Mouse (Mus musculus): ENCODE data around the gene Sulf2. TPM values are rescaled to one million over a fixed set of nuclear protein-coding genes. Genes with fewer than 3 reads are reported as not detected.
A peak's percentile ranks its signal among the peaks of the same experiment; 100 is the strongest.

The Sulf2 gene
- polyA plus RNA-seq, 1 experiment from 2014 or later = 25.3 TPM

DNA sequence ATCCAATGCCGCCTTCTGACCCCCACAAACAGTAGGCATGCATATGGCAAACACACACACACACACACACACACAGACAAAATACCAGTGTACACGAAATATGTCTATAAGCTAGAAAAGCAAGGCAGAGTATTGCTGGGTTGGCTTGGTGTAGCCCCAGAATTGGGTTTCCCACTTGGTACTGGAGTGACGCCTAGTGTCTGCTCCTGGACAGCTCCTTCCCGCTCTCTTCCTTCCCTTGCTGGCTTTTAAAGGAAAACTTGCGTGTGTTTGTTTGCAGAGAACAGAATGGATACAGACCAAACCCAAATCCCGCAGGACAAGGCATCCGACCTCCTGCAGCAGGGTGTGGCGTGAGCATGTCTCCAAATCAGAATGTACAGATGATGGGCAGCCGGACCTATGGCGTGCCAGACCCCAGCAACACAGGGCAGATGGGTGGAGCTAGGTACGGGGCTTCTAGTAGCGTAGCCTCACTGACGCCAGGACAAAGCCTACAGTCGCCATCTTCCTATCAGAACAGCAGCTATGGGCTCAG lies 101.4 kb downstream of the Sulf2 start:
- no peak for ATAC-seq
- no peaks in the 10 kb centered on the region for H3K4me1 ChIP-seq
- H3K36me3 ChIP-seq (ENCODE audit: poor library complexity, severe bottlenecking) = peaks cover 79% of the 10 kb centered on the region
- no peak overlapping the region for H3K4me3 ChIP-seq
- H3K9ac ChIP-seq = no peak overlapping the region
- H3K27ac ChIP-seq = no peak overlapping the region
- no peaks in the 10 kb centered on the region for H3K9me3 ChIP-seq (replicated peaks)
- no peaks in the 10 kb centered on the region for H3K27me3 ChIP-seq
- H3K4me2 ChIP-seq = no peak overlapping the region
- 95% methylated on average over 14 of the region's 14 CpGs for WGBS

DNA sequence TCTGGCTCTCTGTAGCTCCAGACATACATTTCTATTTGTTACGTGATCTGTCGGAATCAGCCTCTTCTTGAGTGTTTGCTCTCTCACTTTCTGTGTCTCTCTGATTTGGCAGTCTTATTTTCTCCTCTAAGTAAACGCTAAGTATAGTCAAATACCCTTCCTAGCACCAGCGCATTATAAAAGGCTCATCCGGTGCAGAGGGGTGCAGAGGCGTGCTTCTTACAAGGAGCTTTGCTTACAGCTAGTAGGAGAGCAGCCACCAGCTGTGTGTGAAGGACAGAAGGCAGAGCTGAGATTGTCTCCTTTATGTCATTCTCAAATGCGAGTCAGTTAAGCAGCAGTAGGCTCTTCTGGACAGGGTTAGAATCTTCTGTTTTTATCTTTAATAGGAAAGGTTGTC lies 103.5 kb downstream of the Sulf2 start:
- H3K9me3 ChIP-seq (replicated peaks) = no peaks in the 10 kb centered on the region
- no peak overlapping the region for H3K4me2 ChIP-seq
- no peak overlapping the region for H3K9ac ChIP-seq
- H3K4me1 ChIP-seq = no peaks in the 10 kb centered on the region
- H3K4me3 ChIP-seq = no peak overlapping the region
- no peak for ATAC-seq
- peaks cover 88% of the 10 kb centered on the region for H3K36me3 ChIP-seq (ENCODE audit: poor library complexity, severe bottlenecking)
- 90% methylated on average over 7 of the region's 7 CpGs for WGBS
- H3K27ac ChIP-seq = no peak overlapping the region
- no peaks in the 10 kb centered on the region for H3K27me3 ChIP-seq

DNA sequence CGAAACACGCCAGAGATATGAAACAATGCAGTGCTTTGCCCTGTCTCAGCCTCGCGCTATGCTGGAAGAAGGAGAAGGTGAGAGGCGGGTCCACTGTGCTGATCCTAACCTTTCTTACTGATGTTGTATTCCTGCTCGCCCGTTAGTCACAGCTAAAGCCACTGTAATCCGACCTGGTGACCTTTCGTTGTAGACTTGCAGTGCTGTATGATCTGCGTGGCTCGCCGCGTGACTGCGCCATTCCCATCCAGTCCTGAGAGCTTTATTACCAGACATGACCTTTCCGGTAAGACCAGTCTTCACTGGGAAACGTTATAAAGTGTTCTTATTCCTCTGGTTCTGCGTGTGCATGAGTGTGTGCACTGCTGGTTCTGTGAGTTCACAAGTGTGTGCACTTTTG lies 104.0 kb downstream of the Sulf2 start:
- ATAC-seq = no peak
- Histone ChIP-seq H3K9me3 (replicated peaks) (no peaks in the 10 kb centered on the region), H3K4me3 (no peak overlapping the region), H3K4me2 (no peak overlapping the region), H3K36me3 (ENCODE audit: poor library complexity, severe bottlenecking) (peaks cover 83% of the 10 kb centered on the region), H3K27ac (no peak overlapping the region), H3K9ac (no peak overlapping the region), H3K27me3 (no peaks in the 10 kb centered on the region), H3K4me1 (no peaks in the 10 kb centered on the region)
- WGBS = 87% methylated on average over 17 of the region's 17 CpGs

DNA sequence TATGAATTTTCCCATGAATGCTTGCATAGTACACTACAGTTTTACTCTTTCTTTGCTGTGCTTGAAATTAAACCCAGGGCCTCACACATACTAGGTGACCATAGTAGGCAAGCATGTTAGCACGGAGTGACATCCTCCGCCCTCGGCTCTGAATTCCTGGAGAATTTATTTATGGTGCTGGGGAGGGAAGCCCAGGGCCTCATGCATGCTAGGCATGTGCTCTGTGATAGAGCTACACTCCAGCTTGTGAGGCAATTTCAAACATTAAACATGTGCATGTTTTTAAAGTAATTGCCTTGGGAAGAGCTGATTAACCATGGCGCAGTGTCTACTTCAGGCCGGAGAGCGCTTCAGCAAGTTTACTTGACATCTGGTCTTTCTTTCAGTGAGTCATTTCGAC lies 106.6 kb downstream of the Sulf2 start:
- H3K9ac ChIP-seq = no peak overlapping the region
- H3K4me2 ChIP-seq = no peak overlapping the region
- no peaks in the 10 kb centered on the region for H3K9me3 ChIP-seq (replicated peaks)
- no peak overlapping the region for H3K27ac ChIP-seq
- ATAC-seq = no peak
- WGBS = 92% methylated on average over 7 of the region's 7 CpGs
- peaks cover 62% of the 10 kb centered on the region for H3K36me3 ChIP-seq (ENCODE audit: poor library complexity, severe bottlenecking)
- H3K4me3 ChIP-seq = no peak overlapping the region
- peaks cover 6% of the 10 kb centered on the region for H3K4me1 ChIP-seq
- no peaks in the 10 kb centered on the region for H3K27me3 ChIP-seq

DNA sequence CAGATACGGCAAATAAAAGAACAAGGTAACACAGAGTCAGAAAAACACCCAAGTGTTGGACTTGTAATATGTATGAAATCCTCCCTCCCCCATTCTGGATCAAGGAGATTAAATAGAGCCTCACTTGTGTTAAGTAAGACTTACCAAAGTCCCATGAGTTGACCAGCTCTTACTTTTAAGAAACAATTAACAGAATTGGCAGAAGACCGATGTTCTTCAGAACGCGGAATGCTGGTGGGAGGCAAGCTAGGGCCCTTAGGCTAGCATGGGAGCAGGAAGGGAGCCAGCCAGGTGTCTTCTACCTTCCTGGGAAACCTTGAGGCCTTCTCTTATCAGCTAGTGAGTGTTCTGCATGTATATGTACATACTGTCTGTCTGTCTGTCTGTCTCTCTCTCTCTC lies 107.5 kb downstream of the Sulf2 start:
- H3K27ac ChIP-seq = no peak overlapping the region
- no peak for ATAC-seq
- H3K9me3 ChIP-seq (replicated peaks) = no peaks in the 10 kb centered on the region
- WGBS = 96% methylated on average over 4 of the region's 4 CpGs
- no peak overlapping the region for H3K4me3 ChIP-seq
- peaks cover 6% of the 10 kb centered on the region for H3K4me1 ChIP-seq
- no peaks in the 10 kb centered on the region for H3K27me3 ChIP-seq
- no peak overlapping the region for H3K4me2 ChIP-seq
- no peak overlapping the region for H3K9ac ChIP-seq
- peaks cover 54% of the 10 kb centered on the region for H3K36me3 ChIP-seq (ENCODE audit: poor library complexity, severe bottlenecking)

DNA sequence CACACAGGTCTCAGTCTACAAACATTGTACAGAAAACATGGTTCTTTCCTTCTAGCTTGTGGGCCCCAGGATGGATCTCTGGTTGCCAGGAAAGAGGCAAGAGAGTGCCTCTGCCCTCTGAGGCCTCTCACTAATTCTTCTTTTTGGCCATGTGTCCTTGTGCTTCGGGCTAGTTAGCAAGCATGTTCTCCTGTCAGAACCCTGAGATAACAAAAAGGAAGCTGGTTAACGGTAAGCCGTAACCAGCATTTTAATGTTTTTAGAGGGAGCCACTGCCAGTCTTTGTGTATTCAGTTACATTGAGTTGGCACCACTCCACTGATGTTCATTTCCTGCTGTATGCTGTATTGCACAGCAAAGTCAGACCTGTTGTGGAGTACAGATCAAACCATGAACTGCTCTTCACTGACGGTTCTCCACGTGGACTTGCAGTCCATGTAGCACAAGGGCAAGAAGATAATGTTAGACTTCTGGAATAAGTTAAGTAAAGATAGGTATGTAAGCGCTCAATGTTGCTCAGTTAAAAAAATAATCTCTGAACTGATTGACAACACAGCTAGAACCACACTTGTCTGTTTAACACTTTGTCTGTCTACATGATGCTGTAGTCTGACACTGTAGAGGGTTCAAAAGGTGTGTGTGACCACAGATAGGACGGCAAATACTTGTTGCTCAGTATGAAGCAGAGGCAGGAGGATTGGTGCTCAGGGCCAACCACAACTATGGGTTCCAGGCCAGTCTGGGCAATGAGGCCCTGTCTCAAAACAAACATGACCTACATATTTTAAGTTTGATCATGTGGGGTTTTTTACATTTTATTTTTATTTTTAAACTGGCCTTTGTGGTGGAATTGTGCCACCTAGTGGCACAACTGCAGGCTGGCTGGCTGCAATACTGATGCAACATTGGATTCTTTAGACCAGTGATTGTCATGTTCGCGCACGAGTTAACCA lies 109.6 kb downstream of the Sulf2 start:
- Histone ChIP-seq H3K9ac (no peak overlapping the region), H3K27ac (no peak overlapping the region), H3K36me3 (ENCODE audit: poor library complexity, severe bottlenecking) (peaks cover 34% of the 10 kb centered on the region), H3K4me2 (no peak overlapping the region), H3K4me1 (peaks cover 6% of the 10 kb centered on the region), H3K9me3 (replicated peaks) (no peaks in the 10 kb centered on the region), H3K27me3 (no peaks in the 10 kb centered on the region), H3K4me3 (no peak overlapping the region)
- no peak for ATAC-seq
- 67% methylated on average over 10 of the region's 10 CpGs for WGBS

DNA sequence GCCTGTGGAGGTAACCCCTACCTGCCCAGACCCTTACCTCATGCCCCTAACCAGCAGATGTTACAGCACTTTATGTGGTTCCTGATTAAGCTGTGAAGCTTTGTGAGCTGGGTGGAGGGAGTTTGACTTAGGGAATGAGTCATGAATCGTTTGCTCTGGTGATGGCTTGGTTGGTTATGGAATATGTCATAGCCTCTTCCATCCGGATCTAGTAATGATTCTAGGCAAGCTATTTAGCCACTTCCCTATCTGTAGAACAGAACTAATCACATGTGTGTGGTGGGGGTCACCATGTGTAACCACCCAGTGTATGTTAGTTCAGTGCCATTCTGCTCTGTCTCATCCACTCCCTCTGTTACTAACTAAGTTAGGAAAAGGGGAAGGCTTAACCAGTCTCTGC lies 110.5 kb downstream of the Sulf2 start:
- no peak overlapping the region for H3K4me3 ChIP-seq
- no peak overlapping the region for H3K4me2 ChIP-seq
- H3K27ac ChIP-seq = no peak overlapping the region
- no peaks in the 10 kb centered on the region for H3K9me3 ChIP-seq (replicated peaks)
- 84% methylated on average over 2 of the region's 2 CpGs for WGBS
- peaks cover 27% of the 10 kb centered on the region for H3K36me3 ChIP-seq (ENCODE audit: poor library complexity, severe bottlenecking)
- no peak for ATAC-seq
- H3K4me1 ChIP-seq = peaks cover 6% of the 10 kb centered on the region
- no peak overlapping the region for H3K9ac ChIP-seq
- H3K27me3 ChIP-seq = no peaks in the 10 kb centered on the region

DNA sequence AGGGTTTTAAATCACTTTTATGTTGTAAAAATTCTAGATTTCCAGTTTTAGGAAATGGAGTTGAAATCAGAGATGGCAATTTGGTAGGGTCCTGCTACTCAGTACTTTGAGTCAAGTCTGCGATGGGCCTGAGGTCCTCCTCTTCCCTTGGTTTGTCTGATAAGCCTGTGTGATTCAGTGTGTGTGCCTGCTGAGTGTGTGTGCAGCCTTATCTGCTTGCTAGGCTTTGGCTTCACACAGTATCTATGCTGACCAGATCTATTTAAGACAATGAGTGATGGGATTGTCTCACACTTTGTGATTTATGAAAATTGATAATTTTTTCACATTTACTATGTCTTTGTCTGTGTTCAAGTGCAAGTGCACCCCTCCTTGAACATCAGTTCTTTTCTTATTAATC lies 112.9 kb downstream of the Sulf2 start:
- peaks cover 6% of the 10 kb centered on the region for H3K4me1 ChIP-seq
- no peak overlapping the region for H3K4me3 ChIP-seq
- H3K27ac ChIP-seq = no peak overlapping the region
- ATAC-seq = no peak
- no peak overlapping the region for H3K9ac ChIP-seq
- H3K9me3 ChIP-seq (replicated peaks) = no peaks in the 10 kb centered on the region
- peaks cover 4% of the 10 kb centered on the region; the same call in 1 of the 2 replicates for H3K36me3 ChIP-seq (ENCODE audit: poor library complexity, severe bottlenecking)
- H3K27me3 ChIP-seq = no peaks in the 10 kb centered on the region
- WGBS = 91% methylated on average over 1 of the region's 1 CpGs
- no peak overlapping the region for H3K4me2 ChIP-seq

DNA sequence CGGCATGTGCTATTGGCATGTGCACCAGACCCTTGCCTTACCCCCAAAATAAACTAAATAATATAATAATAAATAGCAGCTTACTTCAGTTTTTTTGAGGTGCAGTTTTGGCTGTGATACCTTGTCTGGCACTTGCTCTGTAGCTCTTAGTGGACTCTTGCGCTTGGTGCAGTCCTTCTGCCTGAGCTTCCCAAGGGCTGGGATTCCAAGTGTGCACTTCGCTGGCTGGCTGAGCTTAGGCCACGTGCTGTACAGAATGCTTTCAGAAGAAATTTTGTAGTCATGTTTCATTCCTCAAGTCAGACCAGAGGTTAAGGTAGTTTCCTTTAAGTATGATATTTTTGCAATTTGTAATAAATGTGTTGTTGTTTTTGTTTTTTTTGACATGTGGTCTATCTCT lies 115.8 kb downstream of the Sulf2 start:
- Histone ChIP-seq H3K4me1 (no peaks in the 10 kb centered on the region), H3K9ac (no peak overlapping the region), H3K27ac (no peak overlapping the region), H3K27me3 (no peaks in the 10 kb centered on the region), H3K36me3 (ENCODE audit: poor library complexity, severe bottlenecking) (no peaks in the 10 kb centered on the region), H3K4me3 (no peak overlapping the region), H3K9me3 (replicated peaks) (no peaks in the 10 kb centered on the region), H3K4me2 (no peak overlapping the region)
- 86% methylated on average over 4 of the region's 4 CpGs for WGBS
- ATAC-seq = no peak

DNA sequence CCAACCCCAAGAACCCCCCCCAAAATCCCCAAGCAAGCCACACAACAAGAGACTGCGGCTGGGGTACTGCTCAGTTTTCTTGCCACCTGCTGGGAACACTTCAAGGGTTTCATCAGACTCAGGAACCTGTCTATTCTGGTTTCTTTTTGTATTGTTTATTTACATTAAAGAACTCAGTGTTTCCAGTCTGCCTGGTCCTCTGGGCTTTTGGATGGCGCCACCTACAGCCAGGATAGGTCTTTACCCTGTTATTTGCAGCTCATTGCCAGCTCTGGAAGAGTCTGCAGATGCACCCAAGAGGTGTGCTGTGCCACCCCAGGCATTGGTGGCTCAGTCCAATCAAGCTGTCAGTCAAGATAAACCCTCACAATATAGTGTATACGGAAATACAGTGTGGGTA lies 119.7 kb downstream of the Sulf2 start:
- no peaks in the 10 kb centered on the region for H3K9me3 ChIP-seq (replicated peaks)
- no peak overlapping the region for H3K9ac ChIP-seq
- no peaks in the 10 kb centered on the region for H3K27me3 ChIP-seq
- H3K4me2 ChIP-seq = no peak overlapping the region
- no peak overlapping the region for H3K4me3 ChIP-seq
- H3K27ac ChIP-seq = no peak overlapping the region
- no peak for ATAC-seq
- peaks cover 13% of the 10 kb centered on the region for H3K4me1 ChIP-seq
- no peaks in the 10 kb centered on the region for H3K36me3 ChIP-seq (ENCODE audit: poor library complexity, severe bottlenecking)
- WGBS = 57% methylated on average over 3 of the region's 3 CpGs

DNA sequence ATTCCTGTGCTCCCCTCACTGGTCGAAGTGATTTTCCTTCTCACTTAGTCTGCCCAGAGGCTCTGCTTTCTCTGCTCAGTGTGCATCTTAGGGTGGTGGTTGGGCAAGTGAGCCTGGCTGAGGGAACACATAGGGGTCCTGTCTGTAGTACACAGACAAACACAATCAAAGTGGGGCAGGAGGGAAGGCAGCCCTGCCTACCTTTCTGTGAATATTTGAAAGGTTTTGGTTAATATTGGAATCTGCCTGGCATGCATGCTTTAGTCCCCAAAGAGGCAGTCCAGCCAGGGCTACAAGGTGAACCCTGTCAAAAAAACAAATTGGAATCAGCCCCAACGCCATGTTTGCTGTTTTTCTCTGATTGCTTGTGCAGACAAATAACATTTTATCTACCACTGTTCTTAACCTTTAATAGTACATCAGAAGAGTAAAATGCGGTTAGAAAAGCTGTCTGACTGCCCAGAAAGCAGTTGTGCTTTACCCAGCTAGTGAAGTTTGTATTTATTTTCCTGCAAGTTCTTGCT lies 120.4 kb downstream of the Sulf2 start:
- no peaks in the 10 kb centered on the region for H3K36me3 ChIP-seq (ENCODE audit: poor library complexity, severe bottlenecking)
- 73% methylated on average over 3 of the region's 3 CpGs for WGBS
- H3K4me3 ChIP-seq = no peak overlapping the region
- H3K4me1 ChIP-seq = peaks cover 20% of the 10 kb centered on the region
- no peak for ATAC-seq
- H3K27me3 ChIP-seq = no peaks in the 10 kb centered on the region
- 0 out of 2 replicates have a peak overlapping the region, but pooled peaks have one; percentile 7 for H3K27ac ChIP-seq
- H3K4me2 ChIP-seq = no peak overlapping the region
- no peak overlapping the region for H3K9ac ChIP-seq
- no peaks in the 10 kb centered on the region for H3K9me3 ChIP-seq (replicated peaks)

DNA sequence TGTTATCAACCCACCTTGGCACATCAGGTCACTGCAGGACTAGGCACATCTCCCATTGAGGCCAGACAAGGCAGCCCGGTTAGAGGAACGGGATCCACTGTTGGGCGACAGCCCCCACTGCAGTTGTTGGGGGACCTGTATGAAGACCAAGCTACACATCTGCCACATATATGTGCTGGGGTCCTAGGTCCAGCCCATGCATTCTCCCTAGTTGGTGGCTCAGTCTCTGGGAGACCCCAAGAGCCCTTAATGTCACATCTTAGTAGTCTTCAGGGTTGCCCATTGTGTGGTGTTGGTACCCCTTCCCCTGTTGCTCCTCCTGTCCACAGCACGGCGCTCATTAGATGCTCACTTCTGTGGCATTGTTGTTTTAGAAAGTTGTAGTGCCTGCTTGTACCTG lies 122.8 kb downstream of the Sulf2 start:
- no peak overlapping the region for H3K9ac ChIP-seq
- H3K9me3 ChIP-seq (replicated peaks) = no peaks in the 10 kb centered on the region
- H3K27me3 ChIP-seq = no peaks in the 10 kb centered on the region
- peaks cover 29% of the 10 kb centered on the region for H3K4me1 ChIP-seq
- H3K4me3 ChIP-seq = no peak overlapping the region
- WGBS = 83% methylated on average over 5 of the region's 5 CpGs
- no peaks in the 10 kb centered on the region for H3K36me3 ChIP-seq (ENCODE audit: poor library complexity, severe bottlenecking)
- no peak overlapping the region for H3K4me2 ChIP-seq
- ATAC-seq = no peak
- H3K27ac ChIP-seq = no peak overlapping the region

Data from forebrain, embryonic 13.5 days (tissue).